Mouse (Mus musculus) splenic B cell, adult 2 months (primary cell): ENCODE measurements around the gene Ubxn1.
A peak's percentile ranks its signal among the peaks of the same experiment; 100 is the strongest.
"Not testable (repeated sequence)": the region's sequence is repeated elsewhere in the genome, so short reads cannot be mapped to it uniquely, and the experiment has no call there.

Experiments used
- DNase-seq: peaks from one replicate; pipeline ENCODE4 v3.0.0-alpha.2; 2011; ENCODE audit warnings: low read depth, low spot score
- H3K27me3 ChIP-seq: 2 replicates; pipeline ENCODE4 v1.6.1; 2012; ENCODE audit warnings: mild to moderate bottlenecking, low read length, moderate library complexity, mixed read lengths; ENCODE audit not compliant: control insufficient read depth, poor library complexity, insufficient read depth, severe bottlenecking
- H3K36me3 ChIP-seq: 2 replicates; pipeline ENCODE4 v1.6.1; 2012; ENCODE audit warnings: mild to moderate bottlenecking, low read length, moderate library complexity, mixed read lengths; ENCODE audit not compliant: control insufficient read depth, poor library complexity, insufficient read depth, severe bottlenecking

The Ubxn1 gene

DNA sequence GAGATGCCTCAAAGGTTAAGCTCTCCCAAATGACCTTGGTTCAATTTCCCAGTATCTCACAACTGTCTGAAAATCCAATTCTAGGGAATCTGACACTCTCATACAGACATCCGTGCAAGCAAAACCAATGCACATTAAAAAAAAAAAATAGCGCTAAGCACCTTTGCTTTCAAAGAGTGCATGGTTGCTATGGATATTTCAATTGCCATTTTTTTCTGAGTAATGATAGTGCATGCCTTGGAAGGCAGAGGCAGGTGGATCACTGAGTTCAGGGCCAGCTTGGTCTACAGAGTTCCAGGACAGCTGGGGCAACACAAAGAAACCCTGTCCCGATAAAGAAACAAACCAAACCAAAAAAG, 9.7 kb downstream of the Ubxn1 start:
- Histone ChIP-seq H3K36me3 (no peaks in the 10 kb centered on the region; the same call in 1 of the 2 replicates), H3K27me3 (no peaks in the 10 kb centered on the region)
- DNase-seq, result no peak

DNA sequence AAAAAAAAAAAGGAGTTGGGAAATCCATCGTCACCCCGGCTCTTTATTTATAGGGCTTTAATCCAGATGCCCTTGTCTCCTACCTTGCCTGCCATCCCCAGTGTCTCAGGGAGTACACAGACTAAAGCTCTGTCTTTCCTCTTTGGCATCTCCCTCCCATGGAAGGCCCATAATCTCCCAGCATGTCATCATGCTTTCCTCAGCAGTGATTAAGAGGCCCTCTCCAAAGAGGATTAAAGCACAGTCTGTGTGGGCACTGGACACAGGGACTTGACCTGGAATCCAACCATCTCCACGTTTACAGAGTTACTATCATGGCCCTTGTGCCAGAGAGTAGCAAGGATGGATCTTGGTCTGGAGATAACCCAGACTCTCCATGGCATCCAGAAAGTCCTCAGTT, 12.3 kb downstream of the Ubxn1 start, which contains the start of the genes Lbhd1 and Gm49403:
TSS of gene Lbhd1 (plus strand) at position 117 of the 400 bp plus-strand sequence.
TSS of gene Gm49403 (plus strand) at position 315 of the 400 bp plus-strand sequence.
- Histone ChIP-seq H3K36me3 (no peaks in the 10 kb centered on the region), H3K27me3 (no peaks in the 10 kb centered on the region)
- no peak for DNase-seq

DNA sequence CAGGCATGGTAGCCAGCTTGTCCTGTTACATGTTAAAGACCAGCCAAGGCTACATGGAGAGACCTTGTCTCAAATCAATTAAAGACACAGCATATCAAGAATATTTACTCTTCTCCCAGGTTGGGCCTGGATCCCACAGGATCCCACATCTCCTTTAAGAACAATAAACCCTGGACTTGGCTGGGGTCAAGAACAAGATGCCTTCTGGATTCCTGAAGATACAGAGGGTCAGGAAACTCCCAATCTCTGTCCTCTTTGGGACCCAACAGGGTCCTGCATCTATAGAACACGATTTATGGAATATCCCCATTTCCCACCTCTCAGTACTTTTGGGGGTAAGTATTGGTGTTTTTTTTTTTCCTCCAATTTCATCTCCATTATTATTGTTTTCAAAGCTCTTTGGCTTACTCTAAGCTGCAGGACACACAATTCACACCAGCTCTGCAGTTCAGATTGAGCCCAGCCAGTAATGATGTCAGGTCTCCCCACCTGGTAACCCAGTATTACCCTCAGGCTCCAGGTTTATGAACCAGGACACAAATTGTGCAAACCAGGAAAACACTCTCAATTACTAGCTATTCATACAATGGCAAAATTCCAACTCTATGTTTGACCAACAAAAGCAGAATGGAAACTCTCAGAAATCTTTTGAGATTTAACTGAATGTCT, 15.8 kb downstream of the Ubxn1 start:
- Histone ChIP-seq H3K36me3 (0 out of 2 replicates have a peak, but pooled peaks cover 2% of the 10 kb centered on the region), H3K27me3 (no peaks in the 10 kb centered on the region)
- no peak for DNase-seq

DNA sequence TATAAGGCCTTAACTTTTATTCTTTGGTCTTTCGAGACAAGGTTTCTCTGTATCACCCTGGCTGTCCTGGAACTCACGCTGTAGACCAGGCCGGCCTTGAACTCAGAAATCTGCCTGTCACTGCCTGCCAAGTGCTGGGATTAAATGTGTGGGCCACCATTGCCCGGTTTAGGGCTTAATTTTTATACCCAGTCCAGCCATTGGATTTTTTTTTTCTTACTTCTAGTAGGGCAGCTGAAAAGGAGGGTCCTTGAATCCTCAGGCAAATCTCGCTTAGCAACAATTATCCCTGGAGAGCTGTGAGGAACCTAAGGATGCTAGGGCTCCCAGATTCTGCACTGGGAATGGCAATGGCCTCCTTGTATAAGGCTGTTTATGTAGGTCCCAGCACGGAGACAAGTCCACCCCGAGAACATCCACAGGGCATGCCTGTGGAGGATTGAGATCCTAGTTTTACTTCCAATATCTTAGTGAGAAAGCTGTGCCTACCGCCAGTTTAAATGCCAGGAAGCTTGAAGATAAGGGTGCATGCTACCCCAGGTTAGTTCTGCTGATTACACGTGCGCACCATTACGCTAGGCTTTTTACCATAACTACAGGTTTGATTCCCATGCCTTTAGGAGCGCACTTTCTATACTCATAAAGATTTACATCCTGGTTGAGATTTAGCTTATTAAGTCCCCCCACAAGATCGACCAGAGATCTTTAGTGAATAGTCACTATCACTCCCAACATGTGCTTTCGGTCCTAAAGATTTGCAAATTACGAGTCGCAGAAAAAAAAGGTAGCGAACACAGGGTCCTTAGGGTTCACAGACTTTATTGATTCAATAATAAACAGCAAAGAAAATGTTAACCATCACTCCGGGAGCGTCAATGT, 16.5 kb downstream of the Ubxn1 start:
- H3K27me3 ChIP-seq, result no peaks in the 10 kb centered on the region
- DNase-seq, result no peak
- 0 out of 2 replicates have a peak, but pooled peaks cover 2% of the 10 kb centered on the region for H3K36me3 ChIP-seq

DNA sequence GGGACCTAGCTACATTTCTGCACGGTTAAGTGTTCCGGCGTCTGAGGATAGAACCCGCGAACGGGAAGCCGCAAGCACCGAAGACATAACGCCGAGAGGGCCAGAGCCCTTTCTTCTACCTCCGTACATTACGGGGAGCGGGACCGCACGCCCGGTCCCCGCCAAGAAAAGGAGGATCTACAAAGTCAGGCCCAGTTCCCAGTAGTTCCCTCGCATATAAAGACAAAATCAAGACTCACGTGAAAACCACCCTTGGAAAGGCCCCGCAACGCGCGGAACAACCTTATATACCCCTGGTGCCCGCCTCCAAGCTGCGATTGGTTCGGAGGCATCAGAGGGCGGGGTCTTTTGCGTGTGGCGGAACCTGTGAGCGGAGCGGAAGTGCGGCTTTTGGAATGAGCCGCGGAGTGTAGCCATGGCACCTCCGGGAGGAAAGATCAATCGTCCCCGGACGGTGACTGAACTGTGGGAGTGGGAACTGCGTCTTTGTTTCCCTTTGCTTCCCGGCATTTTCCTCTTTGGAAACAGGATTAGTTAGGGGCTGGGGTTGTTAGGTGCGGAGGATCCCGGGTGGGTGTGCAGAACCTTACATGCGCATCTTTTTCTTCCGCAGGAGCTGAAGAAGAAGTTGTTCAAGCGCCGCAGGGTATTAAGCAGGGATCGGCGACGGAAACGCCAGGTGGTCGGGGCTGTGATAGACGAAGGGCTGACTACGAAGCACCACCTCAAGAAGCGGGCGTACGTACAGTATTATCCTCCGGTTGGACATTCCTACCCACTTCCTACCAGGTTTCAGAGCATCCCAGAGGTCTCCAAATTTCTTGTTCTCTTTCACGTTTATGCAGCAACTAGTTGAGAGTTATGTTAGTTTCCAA, 17.5 kb downstream of the Ubxn1 start, which contains the start of the genes 1810009A15Rik and Gm49416:
TSS of gene 1810009A15Rik (plus strand) at position 343 of the 875 bp plus-strand sequence.
TSS of gene Gm49416 (plus strand) at position 416 of the 875 bp plus-strand sequence.
- Histone ChIP-seq H3K36me3 (0 out of 2 replicates have a peak, but pooled peaks cover 2% of the 10 kb centered on the region), H3K27me3 (no peaks in the 10 kb centered on the region)
- DNase-seq, result peak; percentile 96

- peak; percentile 89 for DNase-seq
- Histone ChIP-seq H3K27me3 (no peaks in the 10 kb centered on the region), H3K36me3 (peaks cover 2% of the 10 kb centered on the region; the same call in 1 of the 2 replicates)
These were observed 21.8 kb downstream of the Ubxn1 start, which contains the start of gene Ints5 for GRCm38 (mm10) chr19:8892829-8893766. TSS of gene Ints5 (plus strand) at chr19:8893005.

DNA sequence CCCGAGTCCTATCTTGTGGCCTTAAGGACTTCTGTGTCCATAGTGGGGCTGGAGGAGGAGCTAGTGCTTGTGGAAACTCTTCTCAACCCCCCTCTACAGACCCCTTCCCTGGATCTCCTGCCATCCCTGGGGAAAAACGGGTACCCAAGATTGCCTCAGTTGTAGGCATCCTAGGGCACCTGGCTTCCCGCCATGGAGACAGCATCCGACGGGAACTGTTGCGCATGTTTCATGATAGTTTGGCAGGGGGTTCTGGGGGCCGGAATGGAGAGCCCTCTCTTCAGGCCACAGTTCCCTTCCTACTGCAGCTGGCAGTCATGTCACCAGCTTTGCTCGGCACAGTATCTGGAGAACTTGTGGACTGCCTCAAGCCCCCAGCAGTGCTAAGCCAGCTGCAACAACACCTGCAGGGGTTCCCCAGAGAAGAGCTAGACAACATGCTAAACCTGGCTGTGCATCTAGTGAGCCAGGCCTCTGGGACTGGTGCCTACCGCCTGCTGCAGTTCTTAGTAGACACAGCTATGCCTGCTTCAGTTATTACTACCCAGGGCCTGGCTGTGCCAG, 24.2 kb downstream of the Ubxn1 start:
- H3K36me3 ChIP-seq, result no peaks in the 10 kb centered on the region; the same call in 1 of the 2 replicates
- DNase-seq, result no peak

GRCm38 (mm10) chr19:8896231-8896630, 24.9 kb downstream of the Ubxn1 start:
- H3K27me3 ChIP-seq, DNase-seq, H3K36me3 ChIP-seq: not testable (repeated sequence)

More for the DNA sequence above, 24.2 kb downstream of the Ubxn1 start:
- H3K27me3 ChIP-seq, result no peaks in the 10 kb centered on the region

GRCm38 (mm10) chr19:8897211-8897864, 26.0 kb downstream of the Ubxn1 start:
- DNase-seq, H3K27me3 ChIP-seq, H3K36me3 ChIP-seq: not testable (repeated sequence)

GRCm38 (mm10) chr19:8897865-8898495, 26.7 kb downstream of the Ubxn1 start, which contains the start of gene Ganab:
TSS of gene Ganab (plus strand) at chr19:8898071.
- peak; percentile 96 for DNase-seq
- H3K27me3 ChIP-seq, result no peaks in the 10 kb centered on the region

GRCm38 (mm10) chr19:8898576-8898975, 27.3 kb downstream of the Ubxn1 start:
- no peak for DNase-seq
- peaks cover 6% of the 10 kb centered on the region; the same call in 1 of the 2 replicates for H3K36me3 ChIP-seq
- no peaks in the 10 kb centered on the region for H3K27me3 ChIP-seq

More at GRCm38 (mm10) chr19:8897865-8898495, 26.7 kb downstream of the Ubxn1 start, which contains the start of gene Ganab:
- H3K36me3 ChIP-seq, result peaks cover 5% of the 10 kb centered on the region; the same call in 1 of the 2 replicates

DNA sequence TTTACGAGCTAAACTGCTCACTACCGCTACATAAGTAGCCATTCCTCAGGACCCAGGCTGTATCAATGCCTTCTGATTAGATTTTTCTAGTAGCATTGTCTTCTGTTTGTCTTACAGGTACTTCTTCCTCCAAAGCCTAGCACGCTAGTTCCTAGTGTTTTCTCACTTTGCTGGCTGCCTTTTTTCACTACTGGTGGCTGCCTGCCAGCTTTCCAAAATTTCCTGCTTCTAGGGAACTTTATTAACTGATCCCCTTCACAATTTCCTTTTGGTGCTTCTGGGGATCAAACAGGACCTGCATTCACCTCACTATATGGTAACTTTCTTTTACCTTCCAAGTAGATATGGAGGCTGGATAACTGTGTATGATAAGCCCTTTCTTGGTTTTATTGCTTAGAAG, 27.8 kb downstream of the Ubxn1 start:
- H3K36me3 ChIP-seq, result peaks cover 7% of the 10 kb centered on the region; the same call in 1 of the 2 replicates
- no peaks in the 10 kb centered on the region for H3K27me3 ChIP-seq
- DNase-seq, result no peak
